Mouse (Mus musculus) midbrain, embryonic 13.5 days (tissue): ENCODE data around the gene Hist1h2bq. TPM values are rescaled to one million over a fixed set of nuclear protein-coding genes. Genes with fewer than 3 reads are reported as not detected.
A peak's percentile ranks its signal among the peaks of the same experiment; 100 is the strongest.
"Not testable (repeated sequence)": the region's sequence is repeated elsewhere in the genome, so short reads cannot be mapped to it uniquely, and the experiment has no call there.

ENCODE experiments used
- ATAC-seq: fragments of 200-750 bp; cut with Nextera tagmentation; 2 replicates; pipeline ENCODE4 v1.8.0; 2017; ENCODE audit warnings: mild to moderate bottlenecking, moderate TSS enrichment, moderate library complexity
- H3K27ac ChIP-seq: fragments of 300-500 bp; sonication (generic); 2 replicates; pipeline ENCODE4 v1.5.1; 2015; ENCODE audit warnings: inconsistent platforms, mild to moderate bottlenecking, moderate library complexity
- H3K27me3 ChIP-seq: fragments of 300-500 bp; sonication (generic); 2 replicates; pipeline ENCODE4 v1.6.1; 2015; ENCODE audit warnings: mild to moderate bottlenecking, inconsistent platforms
- H3K36me3 ChIP-seq: fragments of 300-500 bp; sonication (generic); 2 replicates; pipeline ENCODE4 v1.6.1; 2015; ENCODE audit warnings: mild to moderate bottlenecking, inconsistent platforms
- H3K4me1 ChIP-seq: fragments of 300-500 bp; sonication (generic); replicated peaks from 2 replicates; pipeline ENCODE4 v1.6.1; 2015; ENCODE audit warnings: inconsistent platforms
- H3K4me2 ChIP-seq: fragments of 300-500 bp; sonication (generic); replicated peaks from 2 replicates; pipeline ENCODE4 v1.6.1; 2015; ENCODE audit warnings: moderate library complexity, mild to moderate bottlenecking, inconsistent platforms
- H3K4me3 ChIP-seq: fragments of 300-500 bp; sonication (generic); replicated peaks from 2 replicates; pipeline ENCODE4 v1.5.1; 2015; ENCODE audit warnings: mild to moderate bottlenecking, inconsistent platforms
- H3K9ac ChIP-seq: fragments of 300-500 bp; sonication (generic); replicated peaks from 2 replicates; pipeline ENCODE4 v1.6.1; 2015; ENCODE audit warnings: mild to moderate bottlenecking, inconsistent platforms
- H3K9me3 ChIP-seq: fragments of 300-500 bp; sonication (generic); 2 replicates; pipeline ENCODE4 v1.6.1; 2016; ENCODE audit warnings: mild to moderate bottlenecking, inconsistent platforms
- WGBS: fragments of 180-500 bp; shearing (Covaris S2); methylation state at CpG from one replicate; pipeline ENCODE4 v1.1.7; 2015; 5-methylcytosine and 5-hydroxymethylcytosine counted together
- polyA plus RNA-seq: library from polyadenylated mRNA; unstranded; fragments of >200 nt; fragmentation: Nextera tagmentation; extraction: Ambion mirVana; gene quantifications from 2 replicates; pipeline ENCODE4 v1.2.1, GENCODE M21; 2015

The Hist1h2bq gene
- polyA plus RNA-seq, 1 experiment from 2014 or later = 11.1 TPM

DNA sequence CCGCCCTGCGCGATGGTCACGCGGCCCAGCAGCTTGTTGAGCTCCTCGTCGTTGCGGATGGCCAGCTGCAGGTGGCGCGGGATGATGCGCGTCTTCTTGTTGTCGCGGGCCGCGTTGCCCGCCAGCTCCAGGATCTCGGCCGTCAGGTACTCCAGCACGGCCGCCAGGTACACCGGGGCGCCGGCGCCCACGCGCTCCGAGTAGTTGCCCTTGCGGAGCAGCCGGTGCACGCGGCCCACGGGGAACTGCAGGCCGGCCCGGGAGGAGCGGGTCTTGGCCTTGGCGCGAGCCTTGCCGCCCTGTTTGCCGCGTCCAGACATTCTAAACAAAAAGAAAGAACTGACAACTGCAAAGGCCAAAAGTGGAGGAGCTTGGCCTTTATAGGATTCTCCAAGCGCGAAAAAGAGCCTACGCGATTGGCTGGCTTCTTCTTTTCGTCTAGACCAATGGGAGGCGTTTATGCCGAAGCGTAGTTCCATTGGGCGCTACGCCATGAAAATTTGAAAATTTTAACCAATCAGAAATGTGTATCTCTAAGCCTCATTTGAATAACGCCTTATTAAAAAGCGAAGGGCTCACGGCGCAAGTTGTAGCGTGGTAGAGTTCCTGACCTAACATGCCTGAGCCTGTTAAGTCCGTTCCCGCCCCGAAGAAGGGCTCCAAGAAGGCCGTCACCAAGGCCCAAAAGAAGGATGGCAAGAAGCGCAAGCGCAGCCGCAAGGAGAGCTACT, 22.9 kb downstream of the Hist1h2bq start, which contains the start of the genes Hist1h2an and Hist1h2bp:
Gene Hist1h2an, minus strand, starts transcription at position 320 of the 731 bp plus-strand sequence.
Gene Hist1h2bp, plus strand, starts transcription at position 563 of the 731 bp plus-strand sequence.
- Histone ChIP-seq H3K4me2 (peak within 1 kb of the TSS; percentile 64), H3K9ac (peak within 1 kb of the TSS; percentile 61), H3K27ac (peak within 1 kb of the TSS; percentile 84), H3K4me3 (peak within 1 kb of the TSS; percentile 39), H3K4me1 (peaks cover 41% of the 10 kb centered on the region)
- WGBS = under 1% methylated on average over 42 of the region's 63 CpGs
- H3K27me3 ChIP-seq, H3K9me3 ChIP-seq, H3K36me3 ChIP-seq: not testable (repeated sequence)
- peak; percentile 96 for ATAC-seq

DNA sequence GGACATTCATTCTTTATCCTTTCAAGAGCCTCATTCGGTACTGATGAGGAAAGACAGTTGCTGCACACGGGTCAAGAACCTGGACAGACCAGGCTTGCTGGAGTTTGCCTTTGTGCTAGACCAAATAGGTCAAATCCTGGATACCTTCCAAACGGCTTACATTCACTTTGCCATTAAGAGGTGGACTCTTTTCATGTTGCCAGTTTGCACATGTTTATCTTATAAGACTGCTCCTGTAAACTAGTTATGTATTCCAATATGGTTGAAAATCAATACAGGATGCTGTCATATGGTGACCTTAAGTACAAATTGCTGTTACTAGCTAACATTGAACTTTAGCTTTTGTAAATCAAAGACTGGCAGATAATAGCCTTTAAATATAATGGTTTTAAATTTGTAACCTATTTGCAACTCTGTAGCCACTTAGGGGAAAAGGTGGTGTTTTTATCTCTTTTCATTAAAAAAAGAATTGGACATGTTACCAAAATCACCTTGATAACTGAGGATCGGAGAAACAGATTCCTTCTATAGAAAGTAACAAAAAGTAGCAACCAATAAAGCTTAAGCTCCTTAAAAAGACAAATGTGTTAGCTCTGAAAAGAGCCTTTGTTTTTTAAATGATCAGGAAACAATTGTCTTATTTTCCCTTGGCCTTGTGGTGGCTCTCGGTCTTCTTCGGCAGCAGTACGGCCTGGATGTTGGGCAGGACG, 23.7 kb downstream of the Hist1h2bq start:
- Histone ChIP-seq H3K36me3 (no peaks in the 10 kb centered on the region), H3K4me1 (peaks cover 41% of the 10 kb centered on the region), H3K9ac (peak overlapping the region; percentile 61), H3K4me2 (peak overlapping the region; percentile 64), H3K4me3 (peak overlapping the region; percentile 39), H3K9me3 (no peaks in the 10 kb centered on the region), H3K27me3 (no peaks in the 10 kb centered on the region), H3K27ac (peak overlapping the region; percentile 84)
- 3% methylated on average over 8 of the region's 8 CpGs for WGBS
- ATAC-seq = no peak

DNA sequence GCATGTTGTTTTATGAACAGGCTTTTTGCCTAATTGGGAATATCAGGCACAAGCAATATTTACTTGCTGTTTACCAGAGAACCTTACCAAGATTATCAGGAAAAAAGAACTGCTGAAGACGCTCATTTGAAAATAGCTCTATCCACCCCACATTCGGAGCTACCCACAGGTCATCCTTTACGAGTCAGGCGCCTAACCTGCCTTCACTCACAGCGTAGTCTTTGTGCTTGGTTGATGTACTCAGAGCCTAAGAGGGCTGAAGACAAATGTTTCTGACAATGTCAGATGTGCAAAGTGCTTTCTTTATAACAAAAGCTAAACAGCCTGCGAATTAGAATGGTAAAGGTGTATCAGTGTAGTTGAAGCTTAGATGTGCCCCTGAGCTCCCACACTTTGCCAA, 25.7 kb downstream of the Hist1h2bq start:
- peaks cover 48% of the 10 kb centered on the region for H3K4me1 ChIP-seq
- H3K4me3 ChIP-seq = no peak overlapping the region; the same call in 1 of the 2 replicates
- H3K27me3 ChIP-seq = no peaks in the 10 kb centered on the region
- no peak for ATAC-seq
- H3K9ac ChIP-seq = no peak overlapping the region
- peak overlapping the region; percentile 68 for H3K27ac ChIP-seq
- no peaks in the 10 kb centered on the region for H3K9me3 ChIP-seq
- H3K36me3 ChIP-seq = no peaks in the 10 kb centered on the region
- H3K4me2 ChIP-seq = peak overlapping the region; percentile 67; the same call in 1 of the 2 replicates
- 20% methylated on average over 6 of the region's 6 CpGs for WGBS

DNA sequence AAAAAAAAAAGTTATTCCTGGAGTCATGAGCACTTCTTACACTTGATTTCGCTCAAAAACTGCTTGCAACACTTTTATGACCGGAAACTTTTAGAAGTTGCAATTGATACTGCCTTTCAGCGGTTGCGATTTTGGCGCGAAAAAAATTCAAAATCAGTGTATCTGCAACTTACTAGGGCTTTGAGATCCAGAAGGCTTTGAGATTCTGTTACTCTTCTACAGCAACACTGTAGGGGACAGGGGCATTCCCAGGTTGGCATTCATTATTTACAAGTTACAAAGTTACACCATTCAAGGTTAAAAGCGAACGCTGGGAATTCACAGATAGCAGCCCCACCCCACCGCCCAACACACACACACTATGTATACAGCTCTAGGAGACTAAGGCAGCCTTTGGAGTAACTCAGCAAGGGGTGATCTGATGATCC, 26.2 kb downstream of the Hist1h2bq start:
- Histone ChIP-seq H3K4me3 (peak overlapping the region; percentile 42), H3K4me2 (peak overlapping the region; percentile 67), H3K27me3 (no peaks in the 10 kb centered on the region), H3K27ac (peak overlapping the region; percentile 68), H3K36me3 (no peaks in the 10 kb centered on the region), H3K9ac (no peak overlapping the region; the same call in 1 of the 2 replicates), H3K9me3 (no peaks in the 10 kb centered on the region), H3K4me1 (peaks cover 48% of the 10 kb centered on the region)
- 3% methylated on average over 9 of the region's 9 CpGs for WGBS
- ATAC-seq = no peak

DNA sequence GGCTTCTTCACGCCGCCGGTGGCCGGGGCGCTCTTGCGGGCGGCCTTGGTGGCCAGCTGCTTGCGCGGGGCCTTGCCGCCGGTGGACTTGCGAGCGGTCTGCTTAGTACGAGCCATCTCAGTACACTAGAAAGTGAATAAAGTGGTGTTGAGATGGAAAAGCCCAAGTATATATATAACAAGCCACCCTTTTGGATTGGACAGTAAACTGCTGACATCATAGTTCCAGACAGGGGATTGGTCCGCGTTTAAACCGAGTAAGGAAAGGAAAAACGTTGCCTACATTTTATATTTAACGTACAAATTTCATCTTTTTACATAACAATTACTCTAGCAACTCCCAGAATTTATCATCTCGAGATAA, 26.8 kb downstream of the Hist1h2bq start, which contains the start of gene Hist1h3i:
Gene Hist1h3i, minus strand, starts transcription at position 116 of the 363 bp plus-strand sequence.
- Histone ChIP-seq H3K9me3 (no peaks in the 10 kb centered on the region), H3K4me3 (peak within 1 kb of the TSS; percentile 42), H3K4me2 (peak within 1 kb of the TSS; percentile 67), H3K27me3 (no peaks in the 10 kb centered on the region), H3K9ac (peak within 1 kb of the TSS; percentile 68), H3K4me1 (peaks cover 47% of the 10 kb centered on the region), H3K36me3 (no peaks in the 10 kb centered on the region), H3K27ac (peak within 1 kb of the TSS; percentile 73)
- WGBS = 0% methylated on average over 17 of the region's 20 CpGs
- ATAC-seq = peak; percentile 75

DNA sequence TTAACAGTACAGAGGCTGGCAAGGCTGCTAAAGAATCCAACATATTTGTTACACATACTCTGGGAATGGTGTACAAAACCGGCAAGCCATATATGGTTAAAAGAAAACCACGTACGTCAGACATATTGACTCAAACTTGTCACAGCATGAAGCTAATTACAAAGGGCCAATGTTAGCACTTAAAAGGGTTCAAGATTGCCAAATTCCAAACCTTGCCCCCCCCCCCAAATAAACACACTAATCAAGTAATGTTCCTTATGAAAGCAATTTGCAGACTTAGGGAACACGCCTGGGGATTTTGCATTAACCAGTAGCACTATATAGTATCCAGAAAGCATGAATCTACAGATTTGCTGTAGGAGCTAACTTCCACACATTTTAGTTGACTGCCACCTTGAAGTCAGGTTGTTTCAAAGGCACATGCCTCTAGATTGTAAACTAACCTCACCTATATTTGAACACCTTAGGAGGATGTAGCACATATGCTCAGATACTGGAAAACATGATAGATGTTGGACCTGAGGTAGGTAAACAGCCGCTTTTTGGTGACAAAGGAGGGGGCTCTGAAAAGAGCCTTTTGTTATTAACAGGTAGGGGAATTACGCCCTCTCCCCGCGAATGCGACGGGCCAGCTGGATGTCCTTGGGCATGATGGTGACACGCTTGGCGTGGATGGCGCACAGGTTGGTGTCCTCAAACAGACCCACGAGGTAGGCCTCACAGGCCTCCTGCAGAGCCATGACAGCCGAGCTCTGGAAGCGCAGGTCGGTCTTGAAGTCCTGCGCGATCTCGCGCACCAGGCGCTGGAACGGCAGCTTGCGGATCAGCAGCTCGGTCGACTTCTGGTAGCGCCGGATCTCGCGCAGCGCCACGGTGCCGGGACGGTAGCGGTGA, 27.4 kb downstream of the Hist1h2bq start:
- peak overlapping the region; percentile 68 for H3K9ac ChIP-seq
- peak overlapping the region; percentile 73 for H3K27ac ChIP-seq
- WGBS = 1% methylated on average over 14 of the region's 35 CpGs
- not testable (repeated sequence) for H3K36me3 ChIP-seq, H3K9me3 ChIP-seq, ATAC-seq, H3K27me3 ChIP-seq
- H3K4me2 ChIP-seq = peak overlapping the region; percentile 67
- H3K4me3 ChIP-seq = peak overlapping the region; percentile 42
- peaks cover 45% of the 10 kb centered on the region for H3K4me1 ChIP-seq

DNA sequence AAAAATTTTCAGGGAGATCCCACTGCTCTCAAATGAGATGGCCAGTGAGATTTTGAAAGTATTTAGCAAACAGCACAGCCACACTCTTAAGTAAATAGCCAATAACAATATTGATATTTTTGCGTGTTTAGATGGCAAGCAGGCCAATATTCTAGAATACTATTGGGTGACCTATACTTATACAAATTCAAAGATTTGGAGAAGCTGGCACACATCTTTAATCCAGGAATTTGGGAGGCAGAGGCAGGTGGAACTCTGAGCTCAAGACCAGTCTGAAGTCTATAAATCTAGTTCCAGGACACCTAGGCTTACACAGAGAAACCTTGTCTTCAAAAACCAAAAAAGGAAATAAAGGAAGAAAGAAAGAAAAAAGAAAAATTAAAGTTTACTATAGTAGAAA, 28.4 kb downstream of the Hist1h2bq start:
- H3K9ac ChIP-seq = no peak overlapping the region
- no peaks in the 10 kb centered on the region for H3K9me3 ChIP-seq
- no peaks in the 10 kb centered on the region for H3K36me3 ChIP-seq
- no peak overlapping the region for H3K4me3 ChIP-seq
- peaks cover 45% of the 10 kb centered on the region for H3K4me1 ChIP-seq
- ATAC-seq = no peak
- H3K4me2 ChIP-seq = no peak overlapping the region
- 96% methylated on average over 1 of the region's 1 CpGs for WGBS
- no peak overlapping the region for H3K27ac ChIP-seq
- no peaks in the 10 kb centered on the region for H3K27me3 ChIP-seq

DNA sequence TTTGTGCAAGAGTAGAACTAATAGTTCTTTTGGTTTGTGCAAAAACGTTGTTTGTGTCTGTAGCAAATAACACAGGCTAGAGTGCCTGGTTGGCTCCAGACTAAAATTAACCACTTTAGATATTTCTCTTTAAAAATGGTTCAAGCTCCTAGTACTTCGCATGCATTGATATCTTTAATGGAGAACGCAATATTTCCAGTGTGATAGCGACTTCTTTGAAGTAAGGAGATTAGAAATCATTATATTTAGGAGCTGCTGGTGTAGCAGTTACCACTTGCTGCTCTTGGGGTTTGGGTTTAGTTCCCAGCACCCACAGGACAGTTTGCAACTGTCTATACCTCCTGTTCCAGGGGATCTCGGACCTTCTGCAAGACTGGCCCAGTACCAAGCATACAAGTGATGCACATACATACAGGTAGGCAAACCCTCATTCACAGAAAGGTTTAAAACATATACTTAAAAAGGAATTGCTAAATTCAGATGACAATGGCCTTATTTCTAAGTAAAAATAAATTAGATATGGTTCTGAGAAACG, 28.9 kb downstream of the Hist1h2bq start:
- H3K4me1 ChIP-seq = peaks cover 42% of the 10 kb centered on the region
- no peaks in the 10 kb centered on the region for H3K36me3 ChIP-seq
- ATAC-seq = no peak
- H3K9ac ChIP-seq = no peak overlapping the region
- peak overlapping the region; percentile 95 for H3K4me2 ChIP-seq
- no peak overlapping the region for H3K27ac ChIP-seq
- no peaks in the 10 kb centered on the region for H3K9me3 ChIP-seq
- no peak overlapping the region; the same call in 1 of the 2 replicates for H3K4me3 ChIP-seq
- H3K27me3 ChIP-seq = no peaks in the 10 kb centered on the region
- 46% methylated on average over 6 of the region's 6 CpGs for WGBS

DNA sequence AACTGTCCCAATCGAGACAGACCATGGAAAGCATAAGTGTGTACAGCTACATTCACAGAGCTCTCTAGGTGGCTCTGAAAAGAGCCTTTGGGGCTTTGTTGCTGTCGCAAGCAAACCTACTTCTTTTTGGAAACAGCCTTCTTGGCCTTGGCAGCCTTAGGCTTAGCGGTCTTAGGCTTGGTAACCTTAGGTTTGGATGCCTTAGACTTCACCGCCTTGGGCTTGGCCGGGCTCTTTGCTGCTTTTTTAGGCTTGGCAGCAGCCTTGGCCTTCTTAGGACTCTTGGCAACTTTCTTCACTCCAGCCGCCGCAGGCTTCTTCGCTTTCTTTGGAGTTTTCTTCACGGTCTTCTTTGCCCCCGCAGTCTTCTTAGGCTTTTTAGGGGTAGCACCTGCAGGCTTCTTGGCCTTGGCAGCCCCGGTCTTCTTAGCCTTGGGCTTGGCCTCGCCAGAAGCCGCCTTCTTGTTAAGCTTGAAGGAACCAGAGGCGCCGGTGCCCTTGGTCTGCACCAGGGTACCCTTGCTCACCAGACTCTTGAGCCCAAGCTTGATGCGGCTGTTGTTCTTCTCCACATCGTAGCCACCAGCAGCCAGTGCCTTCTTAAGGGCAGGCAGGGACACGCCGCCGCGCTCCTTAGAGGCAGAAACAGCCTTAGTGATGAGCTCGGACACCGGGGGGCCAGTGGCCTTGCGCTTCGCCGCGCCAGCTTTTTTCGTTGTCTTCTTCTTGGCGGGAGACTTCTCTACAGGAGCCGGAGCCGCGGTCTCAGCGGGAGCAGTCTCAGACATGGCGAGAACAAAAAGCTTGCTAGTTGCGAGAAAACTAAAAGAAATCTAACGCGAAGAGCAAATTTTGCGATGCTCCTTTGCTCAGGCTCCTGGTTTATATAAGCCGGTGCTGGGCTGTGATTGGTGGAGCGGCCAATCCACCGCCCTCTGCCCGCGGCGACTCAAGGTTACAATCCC, 29.9 kb downstream of the Hist1h2bq start, which contains the start of gene Hist1h1b:
Gene Hist1h1b, minus strand, starts transcription at position 859 of the 965 bp plus-strand sequence.
- peak within 1 kb of the TSS; percentile 53 for H3K4me3 ChIP-seq
- peak within 1 kb of the TSS; percentile 95 for H3K4me2 ChIP-seq
- under 1% methylated on average over 44 of the region's 44 CpGs for WGBS
- no peaks in the 10 kb centered on the region for H3K36me3 ChIP-seq
- ATAC-seq = peak; percentile 12
- H3K9ac ChIP-seq = peak within 1 kb of the TSS; percentile 83
- H3K27ac ChIP-seq = peak within 1 kb of the TSS; percentile 88
- H3K4me1 ChIP-seq = peaks cover 37% of the 10 kb centered on the region
- no peaks in the 10 kb centered on the region for H3K9me3 ChIP-seq
- no peaks in the 10 kb centered on the region for H3K27me3 ChIP-seq

DNA sequence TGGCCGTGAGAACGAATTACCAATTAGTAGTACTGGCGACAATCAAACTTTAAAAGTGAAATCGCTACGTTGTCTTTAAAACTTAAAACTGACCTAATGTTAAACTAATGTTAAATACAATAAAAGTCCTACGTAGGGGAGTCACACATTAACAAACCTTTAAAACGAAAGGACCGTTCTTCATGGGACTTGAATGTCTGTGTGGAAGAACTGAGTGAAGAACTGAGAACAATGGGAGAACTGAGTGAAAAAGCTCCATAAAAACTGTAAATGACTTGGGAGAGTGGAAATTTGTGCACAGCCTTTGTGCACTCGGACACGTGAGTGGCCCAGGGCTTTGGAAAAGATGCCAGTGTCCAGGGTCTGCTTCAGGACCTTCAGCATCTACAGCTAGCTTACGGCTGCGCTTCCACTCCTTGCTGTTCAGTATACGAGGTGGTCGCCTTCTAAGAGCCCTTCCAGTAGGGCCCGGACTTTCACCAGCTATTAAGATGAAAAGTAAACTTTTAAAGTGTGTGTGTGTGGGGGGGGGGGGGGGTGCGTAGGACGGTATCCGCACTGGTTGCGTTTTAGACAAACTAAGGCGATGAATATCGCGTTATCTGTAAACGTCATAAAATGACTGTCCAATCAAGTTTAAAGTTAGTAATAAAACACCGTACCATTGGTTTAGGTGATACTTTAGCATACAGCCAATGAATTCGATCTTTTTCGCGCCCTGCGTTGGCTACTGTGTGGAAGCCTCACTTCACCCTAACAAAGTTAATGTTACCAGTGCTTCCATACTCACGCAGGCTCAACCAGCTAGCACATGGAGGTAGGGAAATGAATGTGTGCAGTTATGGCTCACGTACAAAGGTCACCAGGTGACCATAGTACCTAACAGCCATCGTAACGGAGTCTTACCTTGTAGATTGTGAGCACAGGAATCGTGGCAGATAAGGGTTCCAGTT, 30.9 kb downstream of the Hist1h2bq start:
- no peaks in the 10 kb centered on the region for H3K36me3 ChIP-seq

More for the DNA sequence above, 30.9 kb downstream of the Hist1h2bq start:
- Histone ChIP-seq H3K4me3 (peak overlapping the region; percentile 53), H3K4me1 (peaks cover 34% of the 10 kb centered on the region), H3K9me3 (no peaks in the 10 kb centered on the region), H3K9ac (peak overlapping the region; percentile 83), H3K27me3 (no peaks in the 10 kb centered on the region), H3K27ac (peak overlapping the region; percentile 88), H3K4me2 (peak overlapping the region; percentile 95)
- WGBS = 5% methylated on average over 33 of the region's 33 CpGs
- ATAC-seq = peak; percentile 93
